ENCODE assay signal across 15 mouse cellular contexts in genomic region chr4:64598465-64598864, GRCm38 (mm10).
A peak's percentile ranks its signal among the peaks of the same experiment; 100 is the strongest.
DNase-seq lines count a peak whose midpoint lies in the region; ATAC-seq and TF ChIP-seq lines count a peak whose summit lies in the region.
"Had no signal": no experiment of that assay in that cellular context is flagged by ENCODE, and none has a peak within 500 bp of the region (broad histone marks: within the 10 kb centered on the region; RNA-seq: fewer than 3 reads in every experiment).

No protein-coding gene starts in this region.

- no peak for TF ChIP-seq RAD21 in CH12.LX (IDR thresholded peaks at IDR 0.05; ENCODE audit: low read depth, low read length)

- no peak for TF ChIP-seq CTCF in kidney, postnatal 0 days (IDR thresholded peaks at IDR 0.05; ENCODE audit: low read depth)
- no peak for TF ChIP-seq CTCF in CH12.LX (conservative IDR thresholded peaks at IDR 0.05 in 1 of 2, IDR thresholded peaks at IDR 0.05 in 1 of 2; ENCODE audit: low read depth in 2 of 2, low read length in 2 of 2)
- TF ChIP-seq CTCF in brain, embryonic 14.5 days (IDR thresholded peaks at IDR 0.05; ENCODE audit: borderline replicate concordance, extremely low read depth, insufficient read depth, insufficient read length): no peak

- dilution Hi-C loops in CH12.LX (cut with MboI; ENCODE audit: extremely low pct_ligation_motif_present, extremely low pct_unique_long_range_greater_than_20kb, low sequenced_read_pairs): no loop called here

- H3K4me2 ChIP-seq in kidney, postnatal 0 days (ENCODE audit: low read length): no peak overlapping the region
- no peak overlapping the region for H3K4me2 ChIP-seq in kidney, embryonic 16.5 days (replicated peaks; ENCODE audit: low read depth, low read length)
- no peak overlapping the region for H3K4me2 ChIP-seq in CH12.LX (ENCODE audit: insufficient read depth, low read depth, poor library complexity, severe bottlenecking)
- H3K4me2 ChIP-seq: embryonic facial prominence, embryonic 13.5 days; hindbrain, embryonic 13.5 days; stomach, embryonic 15.5 days had no signal

- TF ChIP-seq POLR2A in CH12.LX (IDR thresholded peaks at IDR 0.05; ENCODE audit: low read depth, low read length): no peak
- TF ChIP-seq POLR2A in brain, embryonic 14.5 days (IDR thresholded peaks at IDR 0.05; ENCODE audit: borderline replicate concordance, extremely low read depth, insufficient read depth, insufficient read length, poor library complexity, severe bottlenecking): no peak

- H3K4me1 ChIP-seq in kidney, postnatal 0 days (replicated peaks; ENCODE audit: insufficient read depth, low read length): no peaks in the 10 kb centered on the region
- H3K4me1 ChIP-seq in kidney, embryonic 16.5 days (ENCODE audit: insufficient read depth, low read length): 0 out of 2 replicates have a peak, but pooled peaks cover 4% of the 10 kb centered on the region
- H3K4me1 ChIP-seq in CH12.LX (ENCODE audit: control insufficient read depth in 1 of 2, insufficient read depth in 2 of 2): peaks cover 4 to 36% of the 10 kb centered on the region in 2 experiments; a peak in 3 of 4 replicates
- H3K4me1 ChIP-seq: hindbrain, embryonic 13.5 days; stomach, embryonic 15.5 days had no signal

- H3K36me3 ChIP-seq in kidney, postnatal 0 days (ENCODE audit: insufficient read depth, low read length): no peaks in the 10 kb centered on the region
- no peaks in the 10 kb centered on the region for H3K36me3 ChIP-seq in kidney, embryonic 16.5 days (ENCODE audit: insufficient read depth, low read length)
- H3K36me3 ChIP-seq in CH12.LX (replicated peaks in 1 of 2; ENCODE audit: control insufficient read depth in 1 of 2, insufficient read depth in 1 of 2, low read length in 1 of 2): no peaks in the 10 kb centered on the region
- H3K36me3 ChIP-seq: embryonic facial prominence, embryonic 13.5 days; hindbrain, embryonic 13.5 days; stomach, embryonic 15.5 days had no signal

- no peak overlapping the region for H3K4me3 ChIP-seq in kidney, postnatal 0 days (replicated peaks; ENCODE audit: low read depth, low read length)
- H3K4me3 ChIP-seq in kidney, embryonic 16.5 days (ENCODE audit: low read length): no peak overlapping the region
- no peak overlapping the region for H3K4me3 ChIP-seq in CH12.LX (replicated peaks in 1 of 3; ENCODE audit: low read depth in 2 of 3, low read length in 2 of 3, poor library complexity in 1 of 3)
- H3K4me3 ChIP-seq: embryonic facial prominence, embryonic 13.5 days; hindbrain, embryonic 13.5 days; stomach, embryonic 15.5 days had no signal

- no peak overlapping the region for H3K9ac ChIP-seq in kidney, postnatal 0 days (ENCODE audit: low read depth, low read length)
- no peak overlapping the region for H3K9ac ChIP-seq in kidney, embryonic 16.5 days (replicated peaks; ENCODE audit: low read length)
- no peak overlapping the region for H3K9ac ChIP-seq in CH12.LX (ENCODE audit: insufficient read depth, low read depth)
- H3K9ac ChIP-seq: embryonic facial prominence, embryonic 13.5 days; hindbrain, embryonic 13.5 days; stomach, embryonic 15.5 days had no signal

- peak; percentile 33 for DNase-seq in kidney, postnatal 0 days (ENCODE audit: low spot score)
- peak; percentile 3 for DNase-seq in CH12.LX (ENCODE audit: extremely low read depth)
- DNase-seq in brain, embryonic 14.5 days (ENCODE audit: low read depth): peak; percentile 84
- peak; percentile 6 to 7 for DNase-seq in layer of hippocampus, postnatal 36 days
- DNase-seq in ovary, postnatal 14 days (ENCODE audit: low spot score): no peak
- DNase-seq in heart, adult 9 months (ENCODE audit: low spot score in 2 of 2): no peak
- DNase-seq in cerebellum, postnatal 10 days: no peak
- DNase-seq: cerebellum, adult 9-10 months; gastrocnemius, postnatal 25 days; kidney, adult 11 months had no signal

- no peak for ATAC-seq in kidney, postnatal 0 days (replicated peaks; ENCODE audit: low FRiP score, low read depth)
- no peak for ATAC-seq in kidney, embryonic 16.5 days (ENCODE audit: low FRiP score, low TSS enrichment)
- ATAC-seq: CD4-positive, CD25-positive, alpha-beta regulatory T cell, adult 4 months had no signal

- H3K27ac ChIP-seq in kidney, postnatal 0 days: no peak overlapping the region
- H3K27ac ChIP-seq in kidney, embryonic 16.5 days (ENCODE audit: low read length): no peak overlapping the region
- no peak overlapping the region for H3K27ac ChIP-seq in CH12.LX (ENCODE audit: insufficient read depth, low read depth)
- H3K27ac ChIP-seq: embryonic facial prominence, embryonic 13.5 days; hindbrain, embryonic 13.5 days; stomach, embryonic 15.5 days had no signal

- TF ChIP-seq EP300 in CH12.LX (IDR thresholded peaks at IDR 0.05; ENCODE audit: low read length): no peak

- in situ Hi-C loops in CH12.LX (cut with MboI; ENCODE audit: low pct_ligation_motif_present, low pct_unique_long_range_greater_than_20kb, low sequenced_read_pairs): no loop called here

- no peaks in the 10 kb centered on the region for H3K9me3 ChIP-seq in kidney, postnatal 0 days (replicated peaks; ENCODE audit: low read length)
- H3K9me3 ChIP-seq in kidney, embryonic 16.5 days (ENCODE audit: low read length): no peaks in the 10 kb centered on the region
- no peaks in the 10 kb centered on the region for H3K9me3 ChIP-seq in CH12.LX (replicated peaks; ENCODE audit: low read length)
- H3K9me3 ChIP-seq: embryonic facial prominence, embryonic 13.5 days; hindbrain, embryonic 13.5 days; stomach, embryonic 15.5 days had no signal

- H3K27me3 ChIP-seq in kidney, postnatal 0 days (ENCODE audit: insufficient read depth, low read length): no peaks in the 10 kb centered on the region
- H3K27me3 ChIP-seq in kidney, embryonic 16.5 days (ENCODE audit: insufficient read depth, low read length): no peaks in the 10 kb centered on the region
- H3K27me3 ChIP-seq in CH12.LX (replicated peaks): no peaks in the 10 kb centered on the region
- H3K27me3 ChIP-seq: embryonic facial prominence, embryonic 13.5 days; hindbrain, embryonic 13.5 days; stomach, embryonic 15.5 days had no signal

- H3K79me2 ChIP-seq in CH12.LX (replicated peaks; ENCODE audit: control insufficient read depth, extremely low read depth, insufficient read depth, poor library complexity, severe bottlenecking): no peaks in the 10 kb centered on the region

TF ChIP-seq in CH12.LX, 34 proteins besides CTCF, POLR2A, EP300 and RAD21:
- TF ChIP-seq MAZ (IDR thresholded peaks at IDR 0.05; ENCODE audit: low read depth, low read length) (no peak), NRF1 (IDR thresholded peaks at IDR 0.05; ENCODE audit: low read depth, low read length) (no peak), UBTF (IDR thresholded peaks at IDR 0.05; ENCODE audit: low read depth, low read length) (no peak), USF2 (conservative IDR thresholded peaks at IDR 0.05; ENCODE audit: low read depth, low read length) (no peak), PAX5 (IDR thresholded peaks at IDR 0.05; ENCODE audit: low read length) (no peak), MAX (IDR thresholded peaks at IDR 0.05; ENCODE audit: low read length) (no peak), ZMIZ1 (IDR thresholded peaks at IDR 0.05; ENCODE audit: low read depth, low read length) (no peak), TCF12 (IDR thresholded peaks at IDR 0.05; ENCODE audit: low read depth, low read length) (no peak), IRF4 (IDR thresholded peaks at IDR 0.05; ENCODE audit: low read depth, low read length) (no peak), MEF2A (IDR thresholded peaks at IDR 0.05; ENCODE audit: borderline replicate concordance, low read depth, low read length) (no peak), SMC3 (IDR thresholded peaks at IDR 0.05; ENCODE audit: low read depth, low read length) (no peak), JUN (IDR thresholded peaks at IDR 0.05; ENCODE audit: insufficient read depth, low read depth, low read length) (no peak), GABPA (IDR thresholded peaks at IDR 0.05; ENCODE audit: insufficient replicate concordance, low read depth, low read length) (no peak), SIN3A (IDR thresholded peaks at IDR 0.05; ENCODE audit: low read length) (no peak), MYC (IDR thresholded peaks at IDR 0.05; ENCODE audit: low read depth, low read length) (no peak), ELF1 (IDR thresholded peaks at IDR 0.05; ENCODE audit: low read depth, low read length) (no peak), BHLHE40 (IDR thresholded peaks at IDR 0.05; ENCODE audit: low read depth, low read length) (no peak)
TF ChIP-seq in CH12.LX: peak in this region for 0.

Comparison
In these comparisons a context has a peak if more than half of its experiments do, and no peak if none do; other contexts are left out.
1. DNase-seq: peak in kidney, postnatal 0 days (single experiment), CH12.LX (single experiment), brain, embryonic 14.5 days (single experiment) and layer of hippocampus, postnatal 36 days (2 of 2); none in ovary, postnatal 14 days (single experiment), heart, adult 9 months (0 of 2) and cerebellum, postnatal 10 days (0 of 2).